Mouse (Mus musculus) spleen, postnatal 10 days (tissue): ENCODE data around the gene Tsc1.

ENCODE experiments used
- DNase-seq, 2 experiments: peaks; one replicate each; pipeline ENCODE4 v3.0.0; 2021 to 2022; ENCODE audit warnings: low spot score in 2 of 2

Tsc1 gene

DNA sequence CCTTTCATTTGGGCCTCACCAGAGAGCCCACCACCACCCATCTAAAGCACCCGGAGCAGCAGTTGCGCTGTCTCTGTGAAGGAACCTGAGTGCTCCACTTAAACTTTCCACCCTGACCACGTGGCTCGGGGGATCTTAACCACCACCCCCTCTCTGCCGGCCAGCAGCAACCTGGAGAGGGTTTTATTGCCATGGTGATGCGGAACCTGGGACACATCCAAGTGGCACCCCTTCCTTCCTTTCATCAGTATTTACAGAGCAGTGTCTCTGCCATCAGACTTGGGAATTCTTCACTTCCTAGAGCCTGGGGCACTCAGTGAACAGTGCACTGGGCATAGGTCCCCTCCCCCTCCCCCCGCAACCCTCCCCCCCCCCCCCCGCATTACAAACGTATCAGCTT is 82.9 kb downstream of the Tsc1 start:
- no peak for DNase-seq

- no peak for DNase-seq
These were observed 86.9 kb downstream of the Tsc1 start for GRCm38 (mm10) chr2:28727786-28728404.

DNA sequence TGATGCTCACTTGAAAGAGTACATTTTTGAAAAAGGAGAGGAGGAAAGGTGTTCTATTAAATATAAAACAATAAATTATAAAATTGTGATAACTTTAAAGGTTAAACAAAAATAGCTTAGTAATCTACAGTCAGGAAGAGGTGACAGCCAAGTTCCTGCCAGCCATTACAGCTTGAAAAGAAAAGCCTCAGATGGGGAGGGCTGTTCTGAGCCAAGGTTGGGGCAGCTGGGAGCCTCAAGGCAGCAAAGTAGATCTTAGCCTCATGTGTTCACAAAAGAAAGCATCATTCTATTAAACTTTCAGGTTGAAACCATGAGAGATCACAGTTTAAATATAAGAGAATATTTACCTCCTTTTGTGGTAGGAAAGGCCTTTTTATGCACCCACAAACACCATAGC is 89.6 kb downstream of the Tsc1 start:
- DNase-seq = no peak

DNA sequence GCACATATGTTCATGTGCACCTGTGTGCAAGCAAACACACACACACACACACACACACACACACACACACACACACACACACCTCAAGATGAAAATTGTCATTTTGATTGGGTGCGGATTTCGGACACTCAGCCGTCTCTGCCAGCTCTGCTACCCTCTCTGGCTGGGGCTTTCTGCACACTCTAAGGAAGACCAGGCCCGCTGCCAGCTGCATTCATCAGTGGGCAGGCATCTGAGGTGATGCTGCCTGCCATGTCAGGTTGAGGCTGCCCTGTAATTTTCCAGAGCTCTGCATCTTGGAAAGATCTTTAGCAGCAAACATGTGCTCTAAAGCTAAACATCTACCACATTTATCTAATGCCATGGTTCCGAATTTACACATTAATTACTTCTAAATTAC is 96.1 kb downstream of the Tsc1 start:
- no peak for DNase-seq

DNA sequence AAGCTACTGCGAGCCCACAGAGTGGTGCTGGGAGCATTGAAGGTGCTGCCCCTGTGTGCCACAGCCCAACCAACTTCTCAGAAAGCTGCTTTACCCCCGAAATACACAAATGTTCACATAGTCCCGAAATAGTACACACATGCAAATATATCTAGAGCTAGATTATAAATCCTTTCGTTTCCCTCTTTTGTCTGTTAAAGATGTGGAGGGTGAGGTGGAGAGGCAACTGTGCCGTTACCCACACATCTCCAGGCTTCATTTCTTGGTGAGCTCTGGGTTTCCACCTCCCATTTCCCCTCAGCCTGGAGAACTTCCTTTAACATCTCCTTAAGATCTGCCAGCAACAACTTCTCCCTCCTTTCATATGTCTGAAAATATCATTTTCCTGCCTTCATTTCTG is 99.1 kb downstream of the Tsc1 start:
- no peak for DNase-seq
